Mouse (Mus musculus) G1E (cell line): ENCODE measurements around the gene Gnai3. TPM values are rescaled to one million over a fixed set of nuclear protein-coding genes. Genes with fewer than 3 reads are reported as not detected.

ENCODE experiments used
- ATAC-seq: 2 replicates; pipeline ENCODE4 v1.8.0; 2016; ENCODE audit warnings: mild to moderate bottlenecking; ENCODE audit not compliant: insufficient number of reproducible peaks, poor library complexity, low FRiP score, severe bottlenecking; ENCODE audit errors: extremely low read depth
- DNase-seq: peaks from one replicate; pipeline ENCODE4 v3.0.0; 2012; ENCODE audit warnings: low spot score
- H3K27me3 ChIP-seq: 2 replicates; pipeline ENCODE4 v1.6.1; 2012; ENCODE audit warnings: mild to moderate bottlenecking, low read length, inconsistent platforms; ENCODE audit not compliant: insufficient read depth
- H3K36me3 ChIP-seq: replicated peaks from 2 replicates; pipeline ENCODE3; 2012; ENCODE audit warnings: mild to moderate bottlenecking, inconsistent platforms
- H3K4me1 ChIP-seq: 2 replicates; pipeline ENCODE4 v1.6.1; 2012; ENCODE audit warnings: low read depth, low read length, inconsistent platforms, mixed read lengths; ENCODE audit not compliant: insufficient read depth
- H3K4me3 ChIP-seq: 2 replicates; pipeline ENCODE4 v1.5.1; 2012; ENCODE audit warnings: low read depth, mild to moderate bottlenecking, inconsistent platforms, low read length, moderate library complexity, mixed read lengths
- H3K9me3 ChIP-seq: replicated peaks from 2 replicates; pipeline ENCODE4 v1.6.1; 2012; ENCODE audit warnings: inconsistent platforms
- CTCF ChIP-seq: IDR thresholded peaks from 2 replicates; pipeline ENCODE4 v1.5.1; 2012; ENCODE audit warnings: low read depth, low read length, inconsistent platforms, mixed read lengths
- GATA1 ChIP-seq: IDR thresholded peaks from 2 replicates; pipeline ENCODE4 v1.6.1; 2012; ENCODE audit warnings: borderline replicate concordance, low read length, inconsistent platforms, mixed read lengths
- GATA2 ChIP-seq: IDR thresholded peaks from 2 replicates; pipeline ENCODE4 v1.6.1; 2012; ENCODE audit warnings: low read depth, low read length, inconsistent platforms, borderline replicate concordance
- POLR2AphosphoS5 ChIP-seq: IDR thresholded peaks from 2 replicates; pipeline ENCODE4 v1.6.1; 2012; ENCODE audit warnings: low read depth, low read length, inconsistent platforms; ENCODE audit not compliant: insufficient replicate concordance
- TAL1 ChIP-seq: conservative IDR thresholded peaks from 2 replicates; pipeline ENCODE4 v1.6.1; 2012; ENCODE audit warnings: low read depth, low read length, inconsistent platforms, mixed read lengths
- polyA plus RNA-seq: library from polyadenylated mRNA; stranded (reverse); fragments of >175 nt; gene quantifications from 2 replicates; pipeline ENCODE4 v1.2.3, GENCODE M21; 2012
- total RNA-seq, 2 experiments: library from RNA; stranded (forward) in 1 of 2; stranded (reverse) in 1 of 2; fragments of 200-1000 nt in 1 of 2; fragments of >200 nt in 1 of 2; fragmentation: Nextera tagmentation in 1 of 2; gene quantifications; 2 replicates each; pipeline ENCODE4 v1.2.3; 2014 to 2017

The Gnai3 gene
- total RNA-seq (2014; fragmentation: Nextera tagmentation) (254 and 274 TPM in 2 replicates), total RNA-seq (2017) (413 and 481 TPM in 2 replicates), polyA plus RNA-seq (36.8 and 37.9 TPM in 2 replicates)

- no peak for TF ChIP-seq POLR2AphosphoS5
- Histone ChIP-seq H3K9me3 (no peaks in the 10 kb centered on the region), H3K36me3 (peaks cover 34% of the 10 kb centered on the region), H3K4me1 (peaks cover 45% of the 10 kb centered on the region), H3K4me3 (peak within 1 kb of the TSS; percentile 96), H3K27me3 (no peaks in the 10 kb centered on the region; the same call in 1 of the 2 replicates)
- DNase-seq (peak; percentile 92), ATAC-seq (peak; percentile 89)
Measured at GRCm38 (mm10) chr3:108145534-108146445, at the start of gene Gnai3. Gnai3 (minus strand) TSS chr3:108146146.

- ATAC-seq (no peak), DNase-seq (no peak)
- no peaks in the 10 kb centered on the region for H3K9me3 ChIP-seq
- no peaks in the 10 kb centered on the region for H3K27me3 ChIP-seq
- H3K4me1 ChIP-seq: peaks cover 28% of the 10 kb centered on the region
- TF ChIP-seq TAL1 (no peak), GATA2 (no peak), GATA1 (no peak), CTCF (no peak), POLR2AphosphoS5 (no peak)
- no peak overlapping the region for H3K4me3 ChIP-seq
- H3K36me3 ChIP-seq: peaks cover 60% of the 10 kb centered on the region
Measured at GRCm38 (mm10) chr3:108195287-108195686, 49.3 kb upstream of the Gnai3 start.

DNA sequence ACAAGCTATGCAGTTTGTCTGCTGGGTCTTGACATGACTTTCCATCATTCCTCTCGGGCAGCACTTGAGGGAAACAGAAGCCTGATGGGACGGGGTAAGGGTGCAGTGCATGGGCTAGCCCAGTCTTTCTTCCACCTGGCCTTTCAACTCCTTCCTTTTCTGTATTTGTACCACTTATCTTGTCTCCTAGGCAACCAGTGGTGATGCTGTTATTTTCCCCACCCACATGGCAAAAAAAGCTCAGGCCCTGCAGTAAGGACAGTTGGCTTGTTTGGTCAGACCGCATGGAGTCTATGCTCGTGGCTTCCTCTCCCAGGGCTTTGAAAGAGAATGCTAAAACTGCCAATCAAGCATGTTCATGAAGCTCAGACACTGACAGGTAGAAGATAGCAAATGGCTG lies 47.7 kb upstream of the Gnai3 start:
- DNase-seq: no peak
- peaks cover 51% of the 10 kb centered on the region for H3K36me3 ChIP-seq

DNA sequence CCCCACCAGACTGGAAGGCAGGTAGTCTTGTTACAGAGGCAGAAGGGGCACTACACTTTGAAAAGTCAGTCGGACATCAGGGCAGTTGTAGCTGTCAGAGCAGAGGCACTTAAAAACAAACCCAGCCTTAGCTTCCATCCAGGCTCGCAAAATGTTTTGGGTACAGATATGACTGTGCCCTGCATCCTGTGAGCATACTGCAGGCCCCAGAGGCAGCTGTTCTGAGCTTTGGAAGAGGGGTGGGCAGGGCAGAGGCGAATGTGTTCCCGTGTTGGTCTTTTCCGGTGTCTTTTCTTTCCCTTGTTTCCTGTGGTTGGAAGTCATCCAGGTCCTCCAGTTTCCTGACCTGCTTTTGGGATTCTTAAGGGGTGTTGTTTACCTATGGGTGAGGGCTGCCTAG lies 44.0 kb upstream of the Gnai3 start:
- Histone ChIP-seq H3K4me1 (peaks cover 33% of the 10 kb centered on the region), H3K4me3 (no peak overlapping the region), H3K9me3 (no peaks in the 10 kb centered on the region), H3K27me3 (peaks cover 38% of the 10 kb centered on the region), H3K36me3 (peaks cover 17% of the 10 kb centered on the region)
- TF ChIP-seq GATA1 (no peak), GATA2 (no peak), POLR2AphosphoS5 (no peak), CTCF (no peak), TAL1 (no peak)
- no peak for DNase-seq
- ATAC-seq: no peak

More for the DNA sequence above, 47.7 kb upstream of the Gnai3 start:
- no peaks in the 10 kb centered on the region for H3K9me3 ChIP-seq
- no peak overlapping the region for H3K4me3 ChIP-seq
- no peak for ATAC-seq
- H3K27me3 ChIP-seq: peaks cover 7% of the 10 kb centered on the region
- H3K4me1 ChIP-seq: peaks cover 14% of the 10 kb centered on the region
- TF ChIP-seq GATA2 (no peak), TAL1 (no peak), POLR2AphosphoS5 (no peak), CTCF (no peak), GATA1 (no peak)

DNA sequence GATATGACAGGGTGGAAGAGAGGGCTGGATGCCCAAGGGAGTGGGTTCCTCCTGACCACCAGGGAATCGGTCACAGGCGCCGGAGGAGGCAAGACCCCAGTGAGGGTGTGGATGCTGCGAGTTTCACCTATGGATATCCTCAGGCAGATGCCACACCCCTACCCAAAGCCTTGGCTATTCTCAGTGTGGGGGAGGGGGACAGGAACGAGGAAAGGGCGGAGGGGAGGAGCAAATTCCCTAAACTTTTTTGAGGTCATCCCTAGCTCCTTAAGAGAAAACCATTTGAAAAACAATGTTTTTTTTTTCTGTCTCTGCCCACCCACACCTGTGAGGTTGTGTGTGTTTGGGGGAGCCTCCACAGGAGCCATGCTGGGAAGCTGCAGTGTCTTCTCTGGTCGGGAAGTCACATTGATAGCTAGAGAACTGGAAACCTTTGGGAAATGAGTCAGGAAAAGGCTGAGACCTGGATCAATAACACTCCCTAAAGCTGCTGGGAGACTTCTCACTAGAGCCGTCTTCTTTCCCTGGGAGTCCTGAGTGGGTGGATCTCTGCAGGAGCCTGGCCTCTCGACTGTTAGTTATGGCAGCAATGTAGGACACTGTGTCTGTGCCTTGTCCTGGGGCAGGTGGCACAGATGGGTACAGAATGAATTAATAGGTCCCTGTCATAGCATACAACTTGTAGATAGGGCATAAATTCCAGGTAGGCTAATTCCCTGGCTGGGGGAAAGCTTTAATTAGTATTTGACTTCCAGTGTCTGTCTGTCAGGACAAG lies 43.0 kb upstream of the Gnai3 start:
- no peak for DNase-seq
- H3K27me3 ChIP-seq: peaks cover 44% of the 10 kb centered on the region
- H3K36me3 ChIP-seq: peaks cover 12% of the 10 kb centered on the region
- H3K9me3 ChIP-seq: no peaks in the 10 kb centered on the region
- H3K4me1 ChIP-seq: peaks cover 31% of the 10 kb centered on the region
- no peak for ATAC-seq
- no peak for TF ChIP-seq POLR2AphosphoS5
- no peak for TF ChIP-seq TAL1
- no peak for TF ChIP-seq GATA1
- no peak for TF ChIP-seq GATA2
- TF ChIP-seq CTCF: no peak
- no peak overlapping the region for H3K4me3 ChIP-seq

DNA sequence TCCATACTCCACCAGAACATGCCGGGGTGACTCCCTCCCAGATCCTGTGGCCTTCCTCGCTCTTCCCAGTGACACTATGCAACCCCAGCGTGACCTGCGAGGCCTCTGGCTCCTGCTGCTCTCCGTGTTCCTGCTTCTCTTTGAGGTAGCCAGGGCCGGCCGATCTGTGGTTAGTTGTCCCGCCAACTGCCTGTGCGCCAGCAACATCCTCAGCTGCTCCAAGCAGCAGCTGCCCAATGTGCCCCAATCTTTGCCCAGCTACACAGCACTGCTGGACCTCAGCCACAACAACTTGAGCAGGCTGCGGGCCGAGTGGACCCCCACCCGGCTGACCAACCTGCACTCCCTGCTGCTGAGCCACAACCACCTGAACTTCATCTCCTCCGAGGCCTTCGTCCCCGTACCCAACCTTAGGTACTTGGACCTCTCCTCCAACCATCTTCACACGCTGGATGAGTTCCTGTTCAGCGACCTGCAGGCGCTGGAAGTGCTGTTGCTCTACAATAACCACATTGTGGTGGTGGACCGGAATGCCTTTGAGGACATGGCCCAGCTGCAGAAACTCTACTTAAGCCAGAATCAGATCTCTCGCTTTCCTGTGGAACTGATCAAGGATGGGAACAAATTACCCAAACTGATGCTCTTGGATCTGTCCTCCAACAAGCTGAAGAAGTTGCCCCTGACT lies 41.3 kb upstream of the Gnai3 start:
- ATAC-seq: no peak

More for the DNA sequence above, 41.3 kb upstream of the Gnai3 start:
- Histone ChIP-seq H3K4me3 (no peak overlapping the region; the same call in 1 of the 2 replicates), H3K9me3 (no peaks in the 10 kb centered on the region), H3K27me3 (peaks cover 50% of the 10 kb centered on the region), H3K4me1 (peaks cover 30% of the 10 kb centered on the region), H3K36me3 (peaks cover 3% of the 10 kb centered on the region)
- DNase-seq: no peak
- no peak for TF ChIP-seq GATA2
- TF ChIP-seq CTCF: no peak
- TF ChIP-seq GATA1: no peak
